Mouse (Mus musculus) liver, embryonic 15.5 days (tissue): ENCODE data around the gene B4galnt1. TPM values are rescaled to one million over a fixed set of nuclear protein-coding genes. Genes with fewer than 3 reads are reported as not detected.

ENCODE experiments used
- ATAC-seq: fragments of 200-750 bp; cut with Nextera tagmentation; 2 replicates; pipeline ENCODE4 v1.8.0; 2017; ENCODE audit warnings: moderate number of reproducible peaks, mild to moderate bottlenecking, moderate library complexity; ENCODE audit not compliant: insufficient read depth
- H3K27ac ChIP-seq: fragments of 300-500 bp; sonication (generic); replicated peaks from 2 replicates; pipeline ENCODE4 v1.5.1; 2015; ENCODE audit warnings: mild to moderate bottlenecking, inconsistent platforms
- H3K27me3 ChIP-seq: fragments of 300-500 bp; sonication (generic); 2 replicates; pipeline ENCODE4 v1.6.1; 2015; ENCODE audit warnings: mild to moderate bottlenecking, inconsistent platforms
- H3K36me3 ChIP-seq: fragments of 300-500 bp; sonication (generic); replicated peaks from 2 replicates; pipeline ENCODE4 v1.6.1; 2015; ENCODE audit warnings: moderate library complexity, mild to moderate bottlenecking, inconsistent platforms
- H3K4me1 ChIP-seq: fragments of 300-500 bp; sonication (generic); replicated peaks from 2 replicates; pipeline ENCODE4 v1.6.1; 2015; ENCODE audit warnings: inconsistent platforms
- H3K4me2 ChIP-seq: fragments of 300-500 bp; sonication (generic); 2 replicates; pipeline ENCODE4 v1.6.1; 2015; ENCODE audit warnings: moderate library complexity, mild to moderate bottlenecking, inconsistent platforms
- H3K4me3 ChIP-seq: fragments of 300-500 bp; sonication (generic); replicated peaks from 2 replicates; pipeline ENCODE4 v1.5.1; 2015; ENCODE audit warnings: mild to moderate bottlenecking, inconsistent platforms
- H3K9ac ChIP-seq: fragments of 300-500 bp; sonication (generic); 2 replicates; pipeline ENCODE4 v1.6.1; 2015; ENCODE audit warnings: moderate library complexity, mild to moderate bottlenecking, inconsistent platforms
- H3K9me3 ChIP-seq: fragments of 300-500 bp; sonication (generic); replicated peaks from 2 replicates; pipeline ENCODE4 v1.6.1; 2016; ENCODE audit warnings: inconsistent platforms
- WGBS: fragments of 180-500 bp; shearing (Covaris S2); methylation state at CpG from one replicate; pipeline ENCODE4 v1.1.7; 2015; ENCODE audit warnings: mixed read lengths; ENCODE audit not compliant: insufficient replicate concordance; 5-methylcytosine and 5-hydroxymethylcytosine counted together
- polyA plus RNA-seq: library from polyadenylated mRNA; unstranded; fragments of >200 nt; fragmentation: Nextera tagmentation; extraction: Ambion mirVana; gene quantifications from 2 replicates; pipeline ENCODE4 v1.2.1, GENCODE M21; 2015

Gene B4galnt1
- polyA plus RNA-seq, 1 experiment from 2014 or later = 19.3 TPM

GRCm38 (mm10) chr10:127170837-127171272, 5.8 kb downstream of the B4galnt1 start:
- Histone ChIP-seq H3K4me1 (peaks cover 46% of the 10 kb centered on the region), H3K27me3 (peaks cover 76% of the 10 kb centered on the region), H3K9ac (peak overlapping the region; percentile 40; the same call in 1 of the 2 replicates), H3K36me3 (peaks cover 14% of the 10 kb centered on the region), H3K4me3 (peak overlapping the region; percentile 56), H3K9me3 (no peaks in the 10 kb centered on the region), H3K4me2 (peak overlapping the region; percentile 83), H3K27ac (no peak overlapping the region)
- WGBS = 2% methylated on average over 29 of the region's 29 CpGs
- peak; percentile 66 for ATAC-seq

GRCm38 (mm10) chr10:127171631-127172200, 6.7 kb downstream of the B4galnt1 start:
- Histone ChIP-seq H3K9me3 (no peaks in the 10 kb centered on the region), H3K27ac (no peak overlapping the region), H3K27me3 (peaks cover 76% of the 10 kb centered on the region), H3K4me1 (peaks cover 39% of the 10 kb centered on the region), H3K36me3 (peaks cover 14% of the 10 kb centered on the region), H3K9ac (no peak overlapping the region), H3K4me3 (no peak overlapping the region), H3K4me2 (no peak overlapping the region)
- ATAC-seq = no peak
- WGBS = 76% methylated on average over 15 of the region's 15 CpGs

DNA sequence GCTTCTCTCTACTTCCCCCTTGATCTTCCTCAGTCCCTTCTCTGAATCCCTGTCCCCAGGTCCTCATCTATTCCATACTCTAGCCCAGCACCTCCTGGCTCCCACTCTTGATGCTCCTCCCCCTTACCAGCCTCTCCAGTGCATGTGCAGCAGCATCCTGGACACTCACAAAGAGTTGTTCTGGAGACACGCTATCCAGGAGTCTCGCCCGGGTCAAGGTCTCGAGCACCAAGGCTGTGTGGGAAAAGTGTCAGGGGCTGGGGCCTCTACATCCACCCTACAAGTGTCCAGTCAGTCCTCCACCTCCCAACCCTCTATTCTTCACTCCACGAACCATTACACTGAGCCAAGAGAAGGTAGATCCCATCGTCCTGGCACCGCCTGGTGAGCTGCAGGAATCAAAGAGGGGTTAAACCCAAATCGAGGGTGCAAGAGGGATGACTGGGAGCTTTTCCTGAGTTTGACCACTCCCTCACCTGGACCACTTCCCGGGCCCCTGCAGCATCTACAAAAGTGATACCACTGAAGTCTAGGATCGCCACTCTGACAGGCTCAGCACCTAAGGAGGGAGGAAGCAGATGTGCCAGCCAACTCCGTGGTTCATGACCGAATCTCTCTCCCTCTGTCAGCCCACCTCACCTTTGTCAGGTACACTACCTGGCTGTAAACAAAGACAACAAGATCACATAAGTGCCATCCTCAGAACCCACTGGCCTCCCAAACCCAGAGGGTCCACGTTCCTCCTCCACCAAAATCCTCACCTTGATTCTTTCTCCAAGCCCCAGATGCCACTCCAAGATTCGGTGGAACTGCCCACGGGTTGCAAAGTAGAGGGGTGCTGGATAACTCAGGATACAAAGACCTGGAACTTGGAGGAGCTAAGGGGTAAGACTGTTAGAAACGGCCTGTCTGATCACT, 8.4 kb downstream of the B4galnt1 start:
- WGBS = 59% methylated on average over 16 of the region's 16 CpGs
- no peak overlapping the region for H3K9ac ChIP-seq
- H3K36me3 ChIP-seq = peaks cover 14% of the 10 kb centered on the region
- peaks cover 78% of the 10 kb centered on the region for H3K27me3 ChIP-seq
- H3K4me2 ChIP-seq = no peak overlapping the region
- H3K4me1 ChIP-seq = peaks cover 40% of the 10 kb centered on the region
- ATAC-seq = no peak
- no peaks in the 10 kb centered on the region for H3K9me3 ChIP-seq
- H3K4me3 ChIP-seq = no peak overlapping the region
- no peak overlapping the region for H3K27ac ChIP-seq

DNA sequence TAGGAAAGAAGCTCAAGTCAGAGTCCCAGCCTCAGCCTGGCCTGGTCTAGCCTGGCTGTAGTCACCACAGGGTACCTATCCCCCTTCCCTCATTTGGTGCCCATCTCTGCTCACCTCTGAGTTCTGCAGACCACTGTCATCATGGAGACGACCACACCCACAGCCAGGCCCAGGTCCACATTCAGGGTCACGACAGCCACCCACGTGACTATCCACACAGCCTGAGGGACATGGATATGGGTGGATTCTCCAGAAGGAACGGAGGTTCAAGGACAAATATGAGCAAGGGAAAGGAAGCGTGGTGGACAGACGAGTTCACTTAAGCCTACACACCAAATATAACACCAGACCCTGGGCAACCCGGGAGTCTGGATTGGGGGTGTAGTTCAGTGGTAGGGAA, 9.1 kb downstream of the B4galnt1 start:
- Histone ChIP-seq H3K4me3 (no peak overlapping the region), H3K9ac (no peak overlapping the region), H3K9me3 (no peaks in the 10 kb centered on the region), H3K36me3 (peaks cover 12% of the 10 kb centered on the region), H3K27me3 (peaks cover 84% of the 10 kb centered on the region), H3K4me2 (no peak overlapping the region), H3K27ac (no peak overlapping the region), H3K4me1 (peaks cover 47% of the 10 kb centered on the region)
- no peak for ATAC-seq
- 70% methylated on average over 7 of the region's 7 CpGs for WGBS

GRCm38 (mm10) chr10:127176228-127176627, 11.2 kb downstream of the B4galnt1 start:
- no peak overlapping the region for H3K4me3 ChIP-seq
- peaks cover 10% of the 10 kb centered on the region for H3K36me3 ChIP-seq
- no peak for ATAC-seq
- no peak overlapping the region for H3K4me2 ChIP-seq
- 34% methylated on average over 3 of the region's 3 CpGs for WGBS
- H3K4me1 ChIP-seq = peaks cover 45% of the 10 kb centered on the region
- peaks cover 84% of the 10 kb centered on the region for H3K27me3 ChIP-seq
- H3K27ac ChIP-seq = no peak overlapping the region
- H3K9ac ChIP-seq = no peak overlapping the region
- no peaks in the 10 kb centered on the region for H3K9me3 ChIP-seq

GRCm38 (mm10) chr10:127176756-127177155, 11.7 kb downstream of the B4galnt1 start:
- Histone ChIP-seq H3K4me3 (peak overlapping the region; percentile 34; the same call in 1 of the 2 replicates), H3K27me3 (peaks cover 85% of the 10 kb centered on the region), H3K4me1 (peaks cover 44% of the 10 kb centered on the region), H3K9me3 (no peaks in the 10 kb centered on the region), H3K36me3 (peaks cover 5% of the 10 kb centered on the region; the same call in 1 of the 2 replicates), H3K27ac (no peak overlapping the region), H3K9ac (no peak overlapping the region), H3K4me2 (peak overlapping the region; percentile 69)
- ATAC-seq = no peak
- WGBS = 5% methylated on average over 7 of the region's 7 CpGs

DNA sequence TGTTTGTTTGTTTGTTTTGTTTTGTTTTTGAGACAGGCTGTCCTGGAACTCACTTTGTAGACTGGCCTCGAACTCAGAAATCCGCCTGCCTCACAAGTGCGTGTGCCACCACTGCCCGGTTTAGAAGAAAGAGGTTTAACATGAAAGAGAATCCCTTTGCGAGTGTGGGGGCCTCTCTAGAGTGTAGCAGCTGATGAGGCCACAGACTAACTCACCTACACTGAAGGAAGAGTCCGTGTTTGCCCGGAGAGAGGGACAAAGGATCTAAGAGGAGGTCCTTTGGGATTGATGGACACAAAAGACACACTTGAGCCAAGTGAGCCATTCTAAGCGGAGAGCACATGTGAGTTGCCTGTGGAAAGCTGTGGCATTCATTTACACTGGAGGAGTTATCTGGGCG, 12.2 kb downstream of the B4galnt1 start:
- Histone ChIP-seq H3K9me3 (no peaks in the 10 kb centered on the region), H3K27me3 (peaks cover 86% of the 10 kb centered on the region), H3K4me3 (peak overlapping the region; percentile 34), H3K36me3 (0 out of 2 replicates have a peak, but pooled peaks cover under 1% of the 10 kb centered on the region), H3K4me2 (peak overlapping the region; percentile 69), H3K4me1 (peaks cover 44% of the 10 kb centered on the region), H3K27ac (no peak overlapping the region), H3K9ac (no peak overlapping the region)
- ATAC-seq = no peak
- WGBS = 21% methylated on average over 9 of the region's 9 CpGs

DNA sequence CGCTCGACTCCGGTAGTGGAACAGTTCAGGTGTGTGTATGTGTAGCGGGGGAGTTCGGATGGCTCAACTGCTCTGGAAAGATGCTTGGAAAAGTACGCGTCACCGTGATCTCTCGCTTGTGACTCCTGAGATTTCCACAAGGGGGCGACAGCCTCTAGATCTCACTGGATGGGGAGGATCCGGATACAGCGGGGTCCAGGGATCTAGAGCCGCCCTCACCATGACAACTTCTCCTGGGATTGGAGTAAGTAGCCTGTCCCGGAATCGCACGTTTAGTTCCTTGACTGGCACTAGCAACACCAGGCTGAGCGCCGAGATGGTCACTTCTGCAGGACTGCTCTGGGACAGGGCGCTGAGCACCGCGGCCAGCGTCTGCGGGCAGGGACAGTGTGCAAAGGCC, 12.7 kb downstream of the B4galnt1 start:
- H3K4me2 ChIP-seq = peak overlapping the region; percentile 69
- WGBS = 2% methylated on average over 23 of the region's 23 CpGs
- ATAC-seq = peak; percentile 45; the same call in 1 of the 2 replicates
- peaks cover 44% of the 10 kb centered on the region for H3K4me1 ChIP-seq
- H3K9ac ChIP-seq = no peak overlapping the region; the same call in 1 of the 2 replicates
- no peaks in the 10 kb centered on the region for H3K9me3 ChIP-seq
- peak overlapping the region; percentile 34 for H3K4me3 ChIP-seq
- H3K27ac ChIP-seq = no peak overlapping the region
- no peaks in the 10 kb centered on the region for H3K36me3 ChIP-seq
- peaks cover 91% of the 10 kb centered on the region for H3K27me3 ChIP-seq

GRCm38 (mm10) chr10:127178286-127179027, 13.4 kb downstream of the B4galnt1 start:
- ATAC-seq = no peak
- H3K9ac ChIP-seq = no peak overlapping the region; the same call in 1 of the 2 replicates
- H3K9me3 ChIP-seq = no peaks in the 10 kb centered on the region
- peaks cover 47% of the 10 kb centered on the region for H3K4me1 ChIP-seq
- 3% methylated on average over 41 of the region's 41 CpGs for WGBS
- peaks cover 97% of the 10 kb centered on the region for H3K27me3 ChIP-seq
- peak overlapping the region; percentile 34 for H3K4me3 ChIP-seq
- no peak overlapping the region for H3K27ac ChIP-seq
- H3K4me2 ChIP-seq = peak overlapping the region; percentile 69
- H3K36me3 ChIP-seq = no peaks in the 10 kb centered on the region

- ATAC-seq = no peak
- Histone ChIP-seq H3K27me3 (peaks cover 100% of the 10 kb centered on the region), H3K9me3 (no peaks in the 10 kb centered on the region), H3K4me1 (peaks cover 62% of the 10 kb centered on the region), H3K9ac (no peak within 1 kb of the TSS), H3K4me2 (peak within 1 kb of the TSS; percentile 24), H3K36me3 (no peaks in the 10 kb centered on the region), H3K27ac (no peak within 1 kb of the TSS), H3K4me3 (peak within 1 kb of the TSS; percentile 22; the same call in 1 of the 2 replicates)
- 3% methylated on average over 34 of the region's 34 CpGs for WGBS
These were observed 15.1 kb downstream of the B4galnt1 start, which contains the start of gene Slc26a10 for GRCm38 (mm10) chr10:127179871-127180694. TSS of gene Slc26a10 (minus strand) at chr10:127180645.
